8 mouse cellular contexts compared by ENCODE assay signal in the genomic region with DNA sequence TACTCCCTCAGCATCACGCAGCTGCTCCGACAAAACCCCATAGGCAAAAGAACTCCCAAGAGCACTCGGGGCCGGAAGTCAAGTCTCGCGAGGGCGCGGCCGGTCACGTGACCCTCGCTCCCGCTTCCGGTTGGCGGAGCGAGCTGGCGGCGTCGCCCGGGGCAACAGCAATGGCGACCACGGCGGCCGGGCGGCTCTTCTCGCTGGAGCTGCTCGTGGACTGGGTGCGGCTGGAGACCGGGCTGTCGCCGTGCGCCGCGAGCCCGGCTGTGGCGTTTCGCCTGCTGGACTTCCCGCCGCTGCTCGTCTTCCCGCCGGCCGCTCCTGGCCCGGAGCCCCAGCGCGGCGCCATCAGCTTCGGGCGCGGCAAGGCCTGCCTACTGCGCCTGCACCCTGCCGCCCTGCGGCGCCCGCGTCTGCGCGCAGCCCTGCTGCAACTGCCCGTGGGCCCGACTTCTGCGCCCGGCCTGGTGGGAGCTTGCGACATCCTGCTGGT. TPM values are rescaled to one million over a fixed set of nuclear protein-coding genes. Genes with fewer than 3 reads are reported as not detected.
DNase-seq lines count a peak whose midpoint lies in the region; ATAC-seq and TF ChIP-seq lines count a peak whose summit lies in the region.

A gene (plus strand): TSS at position 119 of the 496 bp plus-strand sequence.

- peak; percentile 48; the same call in 1 of the 2 replicates for TF ChIP-seq POLR2A in cortical plate, adult 2 months (IDR thresholded peaks at IDR 0.05; ENCODE audit: extremely low read depth, insufficient read depth, low read length)

- peak within 1 kb of the TSS; percentile 36; the same call in 1 of the 2 replicates for H3K27ac ChIP-seq in cortical plate, adult 2 months (ENCODE audit: insufficient read depth, low read length)

- no peak for TF ChIP-seq CTCF in cortical plate, adult 2 months (IDR thresholded peaks at IDR 0.05; ENCODE audit: extremely low read depth, insufficient read depth, low read length)

- peak; percentile 82 for ATAC-seq in inflammation-experienced regulatory T-cells, adult 6 months
- ATAC-seq in megakaryocyte, adult 5-6 weeks (ENCODE audit: poor library complexity, severe bottlenecking) = peak; percentile 83

- peak; percentile 84 to 91 for DNase-seq in adrenal gland, adult (ENCODE audit: inconsistent age in 2 of 2, low spot score in 1 of 2)
- peak; percentile 86 for DNase-seq in gastrocnemius, postnatal 25 days
- DNase-seq in left cerebral cortex, adult 8-10 months (ENCODE audit: low spot score in 2 of 2) = peak; percentile 84 to 85
- DNase-seq in right cerebral cortex, adult 18-20 months = peak; percentile 90
- DNase-seq in urinary bladder, adult 18-20 months (ENCODE audit: low spot score in 2 of 2) = peak; percentile 73 to 74

- H3K4me1 ChIP-seq in cortical plate, adult 2 months (ENCODE audit: control insufficient read depth, insufficient read depth, low read length) = no peaks in the 10 kb centered on the region

- H3K4me3 ChIP-seq in cortical plate, adult 2 months (ENCODE audit: insufficient read depth, low read length) = peak within 1 kb of the TSS; percentile 36

RNA-seq across cellular contexts. Expression of the gene that starts here (rescaled TPM):
- polyA plus RNA-seq in cortical plate, adult 2 months (2012; rRNA removed) = 2.1 and 2.5 TPM in 2 replicates
- 1 to 10 TPM; 2.6 to 3.0 TPM for total RNA-seq in gastrocnemius, postnatal 25 days (2021)
- under 1 TPM in 2 of 3 experiments, not detected in 1; 0.16 to 0.38 TPM for polyA plus RNA-seq in inflammation-experienced regulatory T-cells, adult 6 months (2017; shearing (Covaris generic))
- 1 to 10 TPM; 4.2 to 5.6 (median 4.6) TPM for total RNA-seq in left cerebral cortex, adult 8-10 months (2022)
- total RNA-seq in megakaryocyte, adult 5-6 weeks (2015) = 2.7 and 4.6 TPM in 2 replicates
- total RNA-seq in megakaryocyte, adult 5-6 weeks (2017) = 2.3 and 3.5 TPM in 2 replicates

Comparison
In these comparisons a context has a peak if more than half of its experiments do, and no peak if none do; other contexts are left out.
1. Peak in every context shown above with its lines: DNase-seq, ATAC-seq, H3K4me3 ChIP-seq and H3K27ac ChIP-seq.
2. Peak in ATAC-seq in inflammation-experienced regulatory T-cells, adult 6 months; RNA of the gene not detected or under 1 TPM.